Mouse (Mus musculus) heart, adult 2 months (tissue): ENCODE results near the gene Srp54a.

Experiments used
- CTCF ChIP-seq: fragments of 200-600 bp; IDR thresholded peaks from 2 replicates; pipeline ENCODE4 v1.8.1; 2022; ENCODE audit warnings: antibody characterized with exemption, mild to moderate bottlenecking, moderate library complexity
- EP300 ChIP-seq: fragments of 200-500 bp; IDR thresholded peaks from 2 replicates; pipeline ENCODE4 v1.6.1; 2011; ENCODE audit warnings: low read depth, low read length, control low read depth; ENCODE audit not compliant: insufficient read depth
- POLR2A ChIP-seq: fragments of 200-500 bp; IDR thresholded peaks from 2 replicates; pipeline ENCODE4 v1.6.1; 2011; ENCODE audit warnings: mild to moderate bottlenecking, low read depth, low read length, control low read depth; ENCODE audit not compliant: insufficient read depth

DNA sequence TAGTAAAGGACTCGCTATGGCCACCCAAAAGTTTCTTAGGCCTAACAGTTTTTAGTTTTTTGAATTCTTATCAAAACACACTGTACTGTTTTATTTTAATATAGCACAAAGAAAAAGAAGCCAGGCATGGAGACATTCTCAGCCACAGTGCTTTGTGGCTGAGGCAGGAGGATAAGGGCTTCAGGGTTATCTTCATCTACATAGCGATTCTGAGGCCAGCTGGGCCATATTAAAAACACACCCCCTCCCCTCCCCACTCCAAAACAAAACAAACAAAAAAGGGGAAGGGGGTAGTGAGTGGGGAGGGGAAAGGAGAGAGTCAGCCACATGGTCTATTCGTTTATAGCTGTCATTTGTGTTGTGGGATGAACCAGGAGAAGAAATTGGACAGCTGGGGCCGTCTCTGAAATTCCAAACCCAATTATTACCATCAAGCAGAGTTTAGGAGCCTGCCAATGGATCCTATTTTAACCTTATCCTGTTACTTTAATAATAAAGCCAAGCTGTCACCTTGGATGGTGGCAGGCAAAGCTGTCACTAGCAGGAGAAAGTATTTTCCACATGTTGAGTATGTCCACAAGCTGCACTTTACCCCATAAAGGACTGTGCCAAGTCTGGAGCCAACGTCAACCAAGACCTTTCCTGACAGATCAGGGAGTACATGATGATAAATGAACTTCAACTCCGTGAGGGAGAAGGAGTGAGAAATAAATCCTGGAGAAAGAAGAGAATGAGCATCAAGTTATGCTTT lies 21.0 kb upstream of the Srp54a start:
- TF ChIP-seq POLR2A (no peak), CTCF (no peak), EP300 (no peak)
